Mouse (Mus musculus) thymus, postnatal 0 days (tissue): Measurements from ENCODE around the gene Hps1. TPM values are rescaled to one million over a fixed set of nuclear protein-coding genes. Genes with fewer than 3 reads are reported as not detected.

Source experiments
- DNase-seq: peaks from one replicate; pipeline ENCODE4 v3.0.0-alpha.2; 2015; ENCODE audit warnings: low spot score
- polyA plus RNA-seq: library from polyadenylated mRNA; unstranded; fragments of >200 nt; fragmentation: Nextera tagmentation; extraction: Ambion mirVana; gene quantifications from 2 replicates; pipeline ENCODE4 v1.2.1, GENCODE M21; 2015

Hps1 gene
- polyA plus RNA-seq, 1 experiment from 2014 or later: 16.5 TPM

GRCm38 (mm10) chr19:42718101-42718500 lies 61.7 kb downstream of the Hps1 start:
- no peak for DNase-seq

- no peak for DNase-seq
Observed at GRCm38 (mm10) chr19:42717668-42718067, 62.1 kb downstream of the Hps1 start.

- DNase-seq: no peak
Observed at GRCm38 (mm10) chr19:42716507-42716906, 63.3 kb downstream of the Hps1 start.

- no peak for DNase-seq
Observed at GRCm38 (mm10) chr19:42713770-42714169, 66.0 kb downstream of the Hps1 start.

Other genes with a start within 250 kb of the Hps1 start
- 0.43 and 0.68 TPM in 2 replicates for gene Loxl4, start 167.2 kb downstream of the Hps1 start, polyA plus RNA-seq
- 0.69 and 0.89 TPM in 2 replicates for gene Pyroxd2, start 27.2 kb downstream of the Hps1 start, polyA plus RNA-seq